15 mouse cellular contexts compared by ENCODE assay signal in genomic region chr17:62750647-62751046, GRCm38 (mm10).
"Had no signal": no experiment of that assay in that cellular context is flagged by ENCODE, and none has a peak within 500 bp of the region (broad histone marks: within the 10 kb centered on the region; RNA-seq: fewer than 3 reads in every experiment).

No protein-coding gene starts in this region.

- H3K4me2 ChIP-seq: lung, embryonic 14.5 days; midbrain, embryonic 11.5 days; midbrain, embryonic 13.5 days; midbrain, embryonic 15.5 days; neural tube, embryonic 12.5 days; stomach, embryonic 15.5 days had no signal

- H3K4me3 ChIP-seq: megakaryocyte, embryonic 14.5 days; midbrain, embryonic 13.5 days; midbrain, embryonic 15.5 days; neural tube, embryonic 12.5 days; stomach, embryonic 15.5 days had no signal

- H3K9me3 ChIP-seq: midbrain, embryonic 13.5 days; midbrain, embryonic 15.5 days; neural tube, embryonic 12.5 days; stomach, embryonic 15.5 days had no signal

- H3K9ac ChIP-seq: lung, embryonic 14.5 days; midbrain, embryonic 13.5 days; midbrain, embryonic 15.5 days; neural tube, embryonic 12.5 days; stomach, embryonic 15.5 days had no signal

- H3K27me3 ChIP-seq: megakaryocyte, embryonic 14.5 days; midbrain, embryonic 13.5 days; midbrain, embryonic 15.5 days; neural tube, embryonic 12.5 days; stomach, embryonic 15.5 days had no signal

- H3K27ac ChIP-seq: macrophage; midbrain, embryonic 13.5 days; midbrain, embryonic 15.5 days; neural tube, embryonic 12.5 days; stomach, embryonic 15.5 days; stomach, postnatal 0 days had no signal

- ATAC-seq: midbrain, embryonic 13.5 days; midbrain, embryonic 15.5 days had no signal

- H3K36me3 ChIP-seq: midbrain, embryonic 13.5 days; midbrain, embryonic 15.5 days; neural tube, embryonic 12.5 days; stomach, embryonic 15.5 days had no signal

- H3K4me1 ChIP-seq: megakaryocyte, embryonic 14.5 days had no signal

- DNase-seq: lung, adult 18-20 months; lung, embryonic 14.5 days; lung, postnatal 10 days; right cerebral cortex, postnatal 14 days; thymus, adult 2 months; thymus, postnatal 25 days; thymus, postnatal 4 days had no signal
